Mouse (Mus musculus) brain, embryonic 14.5 days (tissue): ENCODE results near the gene 4930404N11Rik.

Experiments used
- CTCF ChIP-seq: fragments of 200-500 bp; IDR thresholded peaks from 2 replicates; pipeline ENCODE4 v1.5.1; 2012; ENCODE audit warnings: inconsistent platforms, mild to moderate bottlenecking, moderate library complexity, borderline replicate concordance; ENCODE audit not compliant: insufficient read depth, insufficient read length; ENCODE audit errors: extremely low read depth
- POLR2A ChIP-seq: fragments of 200-500 bp; IDR thresholded peaks from 2 replicates; pipeline ENCODE4 v1.6.1; 2012; ENCODE audit warnings: mild to moderate bottlenecking, inconsistent platforms, borderline replicate concordance; ENCODE audit not compliant: poor library complexity, insufficient read depth, insufficient read length, severe bottlenecking; ENCODE audit errors: extremely low read depth

DNA sequence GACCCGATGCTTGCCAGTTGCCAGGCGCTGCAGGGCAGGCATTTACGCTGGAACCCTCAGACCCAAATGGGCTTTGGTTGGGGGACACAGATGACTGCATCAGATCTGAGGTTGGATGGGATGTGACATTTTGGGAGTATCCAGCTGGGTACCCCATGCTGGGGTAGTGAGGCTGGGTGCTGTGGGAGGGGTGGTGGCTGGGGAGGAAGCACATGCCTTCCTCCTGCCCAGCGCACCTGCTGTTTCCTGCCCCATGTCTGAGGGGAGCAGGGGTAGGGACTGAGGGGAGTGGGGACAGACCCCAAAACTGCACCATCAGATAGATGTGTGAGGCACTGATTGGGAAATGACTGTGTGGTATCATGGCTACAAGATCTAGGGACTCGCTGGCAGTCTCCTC, 31.1 kb upstream of the 4930404N11Rik start:
- no peak for TF ChIP-seq POLR2A
- TF ChIP-seq CTCF: no peak
